Mouse (Mus musculus): ENCODE data around the gene Pmel.

- TF ChIP-seq CTCF (IDR thresholded peaks at IDR 0.05; ENCODE audit: low read depth) (no peak), EP300 (optimal IDR thresholded peaks at IDR 0.05) (no peak)
Observed at GRCm38 (mm10) chr10:128742616-128743015, 38.6 kb downstream of the Pmel start.
